Mouse (Mus musculus): ENCODE data around the gene Cyp2c54.
"Not testable (repeated sequence)": the region's sequence is repeated elsewhere in the genome, so short reads cannot be mapped to it uniquely, and the experiment has no call there.

Cyp2c54 gene

DNA sequence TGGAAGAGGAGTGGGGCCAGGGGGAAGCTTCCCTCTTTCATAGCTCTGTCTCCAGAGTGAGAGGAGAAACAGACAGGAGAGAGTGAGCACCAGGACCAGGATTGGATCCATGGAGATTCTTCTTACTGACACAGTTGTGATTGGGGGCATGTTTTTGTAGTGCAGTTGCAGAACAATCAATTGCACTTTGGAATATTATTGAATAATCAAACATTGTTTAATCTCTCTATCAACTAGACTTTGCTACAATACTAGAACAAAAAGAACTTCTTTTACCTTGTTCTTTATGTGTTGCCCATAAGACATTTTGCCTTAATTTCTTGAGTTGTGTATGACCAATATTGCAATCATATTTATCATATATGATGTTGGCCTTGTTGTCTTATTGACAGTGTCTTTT is at the start of gene Cyp2c54:
Gene Cyp2c54, minus strand, starts transcription at position 127 of the 400 bp plus-strand sequence.
- DNase-seq (ENCODE audit: low spot score): no peak

DNA sequence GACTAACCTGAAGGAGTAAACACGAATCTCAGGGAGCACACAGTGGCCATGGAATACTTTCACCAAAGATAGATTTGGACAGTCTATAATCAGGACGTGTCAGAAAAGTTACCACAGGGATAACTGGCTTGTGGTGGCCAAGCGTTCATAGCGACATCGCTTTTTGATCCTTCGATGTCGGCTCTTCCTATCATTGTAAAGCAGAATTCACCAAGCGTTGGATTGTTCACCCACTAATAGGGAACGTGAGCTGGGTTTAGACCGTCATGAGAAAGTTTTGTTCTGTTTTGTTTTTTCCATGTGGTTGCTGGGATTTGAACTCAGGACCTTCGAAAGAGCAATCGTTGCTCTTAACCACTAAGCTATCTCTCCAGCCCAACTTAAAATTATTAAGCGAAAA is 46.0 kb upstream of the Cyp2c54 start:
- not testable (repeated sequence) for DNase-seq (ENCODE audit: low spot score)

DNA sequence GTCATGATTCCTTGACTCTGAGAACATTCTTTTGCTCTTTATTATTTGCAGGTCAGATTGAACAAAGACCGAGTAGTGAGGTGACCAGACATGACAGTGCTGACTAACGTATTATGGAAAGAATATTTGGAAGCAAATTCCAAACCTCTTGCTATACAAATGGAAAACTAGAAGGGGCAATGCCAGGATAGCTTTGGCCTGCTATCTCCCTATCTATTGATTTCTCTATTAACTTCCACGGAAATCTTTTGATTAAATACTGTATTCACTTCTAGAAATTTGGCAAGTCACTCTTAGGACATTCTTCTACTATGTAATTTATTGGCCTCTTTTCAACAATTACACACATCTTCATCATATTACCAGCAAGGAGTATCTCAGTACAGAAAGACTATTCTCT is 17.5 kb upstream of the Cyp2c54 start:
- DNase-seq (ENCODE audit: low spot score): no peak

DNA sequence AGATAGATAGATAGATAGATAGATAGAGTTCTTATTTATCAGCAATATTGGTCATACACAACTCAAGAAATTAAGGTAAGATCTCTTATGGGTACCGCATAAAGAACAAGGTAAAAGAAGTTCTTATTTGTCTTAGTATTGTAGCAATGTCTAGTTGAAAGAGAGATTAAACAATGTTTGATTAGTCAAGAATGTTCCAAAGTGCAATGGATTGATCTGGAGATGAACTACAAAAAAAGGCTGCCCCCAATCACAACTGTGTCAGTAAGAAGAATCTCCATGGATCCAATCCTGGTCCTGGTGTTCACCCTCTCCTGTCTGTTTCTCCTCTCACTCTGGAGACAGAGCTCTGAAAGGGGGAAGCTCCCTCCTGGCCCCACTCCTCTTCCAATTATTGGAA is 15.8 kb upstream of the Cyp2c54 start, which contains the start of gene Cyp2c50:
Gene Cyp2c50, plus strand, starts transcription at position 268 of the 400 bp plus-strand sequence.
- not testable (repeated sequence) for DNase-seq (ENCODE audit: low spot score)

DNA sequence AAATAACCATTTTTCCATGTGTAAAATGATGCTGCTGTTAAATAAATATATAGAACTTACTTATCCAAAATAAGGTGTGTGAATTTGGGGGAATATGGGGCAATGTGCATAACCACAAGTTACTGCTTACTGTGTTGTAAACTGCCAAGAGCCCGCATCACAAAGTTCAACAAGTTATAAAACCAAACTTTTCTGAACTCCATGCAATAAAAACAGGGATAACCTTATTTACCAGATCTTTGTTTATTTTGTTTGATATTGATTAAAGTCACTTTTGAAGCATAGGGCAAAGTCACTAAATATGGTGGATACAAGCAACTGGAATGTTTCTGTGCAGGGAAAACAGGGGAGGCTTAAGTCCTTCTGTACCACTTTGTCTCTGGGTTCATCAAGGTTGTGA is 14.8 kb upstream of the Cyp2c54 start:
- no peak for DNase-seq (ENCODE audit: low spot score)

DNA sequence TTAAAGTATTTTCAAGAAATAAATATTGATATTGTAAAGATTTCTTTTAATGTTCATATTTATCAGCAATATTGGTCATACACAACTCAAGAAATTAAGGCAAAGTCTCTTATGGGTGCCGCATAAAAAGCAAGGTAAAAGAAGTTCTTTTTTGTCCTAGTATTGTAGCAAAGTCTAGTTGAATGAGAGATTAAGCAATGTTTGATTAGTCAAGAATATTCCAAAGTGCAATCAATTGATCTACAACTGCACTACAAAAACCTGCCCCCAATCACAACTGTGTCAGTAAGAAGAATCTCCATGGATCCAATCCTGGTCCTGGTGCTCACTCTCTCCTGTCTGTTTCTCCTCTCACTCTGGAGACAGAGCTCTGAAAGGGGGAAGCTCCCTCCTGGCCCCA is 81.5 kb downstream of the Cyp2c54 start, which contains the start of gene Cyp2c37:
Gene Cyp2c37, plus strand, starts transcription at position 285 of the 400 bp plus-strand sequence.
- DNase-seq (ENCODE audit: low spot score): not testable (repeated sequence)

DNA sequence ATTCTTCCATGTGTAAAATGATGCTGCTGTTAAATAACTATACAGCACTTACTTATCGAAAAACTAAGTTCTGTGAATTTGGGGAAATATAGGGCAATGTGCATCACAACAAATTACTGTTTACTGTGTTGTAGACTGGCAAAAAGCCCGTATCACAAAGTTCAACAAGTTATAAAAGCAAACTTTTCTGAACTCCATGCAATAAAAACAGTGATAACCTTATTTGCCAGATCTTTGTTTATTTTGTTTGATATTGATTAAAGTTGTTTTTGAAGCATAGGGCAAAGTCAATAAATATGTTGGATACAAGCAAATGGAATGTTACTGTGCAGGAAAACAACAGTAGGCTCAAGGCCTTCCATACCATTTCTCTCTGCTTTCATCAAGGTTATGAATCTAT is 84.2 kb downstream of the Cyp2c54 start:
- DNase-seq (ENCODE audit: low spot score): no peak

All from ovary, postnatal 14 days (tissue).